Mouse (Mus musculus) cerebellum, adult 2 months (tissue): ENCODE measurements around the gene Gm11562.

Experiments
- CTCF ChIP-seq: fragments of 200-500 bp; IDR thresholded peaks from 2 replicates; pipeline ENCODE4 v1.5.1; 2011; ENCODE audit warnings: low read depth, mild to moderate bottlenecking, control low read depth, low read length, moderate library complexity, borderline replicate concordance; ENCODE audit not compliant: insufficient read depth
- POLR2A ChIP-seq: fragments of 200-500 bp; IDR thresholded peaks from 2 replicates; pipeline ENCODE4 v1.6.1; 2011; ENCODE audit warnings: low read length, control low read depth, borderline replicate concordance; ENCODE audit not compliant: insufficient read depth

- TF ChIP-seq CTCF (no peak), POLR2A (no peak)
Observed at GRCm38 (mm10) chr11:99620335-99620734, at the start of gene Gm11562.
